In the genomic region with DNA sequence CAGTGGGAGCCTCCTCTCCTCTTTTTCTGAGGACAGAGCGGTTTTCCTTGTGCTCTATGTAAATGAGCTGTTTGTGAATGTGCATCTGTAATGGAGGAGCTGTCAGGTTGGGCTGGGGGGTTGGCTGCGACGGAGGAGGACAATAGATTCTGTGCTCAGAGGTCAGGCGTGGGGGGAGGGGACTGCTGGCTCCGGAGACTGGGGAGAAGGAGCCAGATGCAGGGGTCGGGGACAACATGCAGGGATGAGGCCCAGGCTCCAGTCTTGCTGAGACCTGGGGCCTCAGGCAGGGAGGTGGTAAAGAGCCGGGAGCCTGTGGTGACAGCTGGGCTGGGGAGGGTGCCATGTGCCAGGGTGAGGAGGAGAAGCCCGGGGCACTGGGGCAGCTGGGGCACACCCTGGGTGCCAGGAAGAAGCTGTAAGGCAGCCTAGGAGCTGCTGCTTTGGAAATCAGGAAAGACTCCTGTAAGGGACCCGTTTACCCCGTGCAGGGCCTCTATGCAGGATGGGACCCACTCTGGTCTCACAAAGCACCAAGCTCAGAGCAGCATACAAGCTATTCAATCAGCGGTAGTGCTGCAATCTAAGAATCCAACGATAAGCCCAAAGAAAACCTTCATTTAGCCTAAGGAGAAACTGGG, we compare ENCODE assay signal across 13 mouse cellular contexts.
DNase-seq lines count a peak whose midpoint lies in the region; ATAC-seq lines count a peak whose summit lies in the region.
"Had no signal": no experiment of that assay in that cellular context is flagged by ENCODE, and none has a peak within 500 bp of the region (broad histone marks: within the 10 kb centered on the region; RNA-seq: fewer than 3 reads in every experiment).

No protein-coding gene starts in this region.

- no peak overlapping the region for H3K27ac ChIP-seq in heart, embryonic 13.5 days (replicated peaks)
- H3K27ac ChIP-seq in forebrain, embryonic 12.5 days, result peak overlapping the region; percentile 89
- no peak overlapping the region for H3K27ac ChIP-seq in limb, embryonic 11.5 days (replicated peaks; ENCODE audit: low read depth, low read length)
- no peak overlapping the region for H3K27ac ChIP-seq in neural tube, embryonic 15.5 days (replicated peaks)
- no peak overlapping the region for H3K27ac ChIP-seq in heart, embryonic 12.5 days (ENCODE audit: poor library complexity, severe bottlenecking)
- H3K27ac ChIP-seq: embryonic facial prominence, embryonic 12.5 days; limb, embryonic 12.5 days; macrophage; stomach, postnatal 0 days had no signal

- H3K9me3 ChIP-seq in heart, embryonic 13.5 days, result peaks cover 22% of the 10 kb centered on the region
- H3K9me3 ChIP-seq in forebrain, embryonic 12.5 days, result peaks cover 30% of the 10 kb centered on the region
- H3K9me3 ChIP-seq in limb, embryonic 11.5 days (ENCODE audit: control insufficient read depth, low read length), result no peaks in the 10 kb centered on the region; the same call in 1 of the 2 replicates
- H3K9me3 ChIP-seq in neural tube, embryonic 15.5 days (replicated peaks), result peaks cover 12% of the 10 kb centered on the region
- peaks cover 17% of the 10 kb centered on the region for H3K9me3 ChIP-seq in heart, embryonic 12.5 days (replicated peaks)

- H3K9ac ChIP-seq in heart, embryonic 13.5 days, result peak overlapping the region; percentile 19; the same call in 1 of the 2 replicates
- peak overlapping the region; percentile 36 for H3K9ac ChIP-seq in forebrain, embryonic 12.5 days
- 0 out of 2 replicates have a peak overlapping the region, but pooled peaks have one; percentile 5 for H3K9ac ChIP-seq in limb, embryonic 11.5 days (ENCODE audit: low read length)
- H3K9ac ChIP-seq in neural tube, embryonic 15.5 days (replicated peaks), result no peak overlapping the region
- no peak overlapping the region for H3K9ac ChIP-seq in heart, embryonic 12.5 days
- H3K9ac ChIP-seq: embryonic facial prominence, embryonic 12.5 days; limb, embryonic 12.5 days had no signal

- ATAC-seq in heart, embryonic 13.5 days (ENCODE audit: extremely low read depth, insufficient number of reproducible peaks, low FRiP score, low TSS enrichment), result no peak
- ATAC-seq in forebrain, embryonic 12.5 days (ENCODE audit: low FRiP score), result peak; percentile 87
- ATAC-seq in limb, embryonic 11.5 days (ENCODE audit: insufficient number of reproducible peaks, low FRiP score, low TSS enrichment, low read depth), result no peak
- ATAC-seq in neural tube, embryonic 15.5 days (ENCODE audit: low FRiP score), result peak; percentile 50; the same call in 1 of the 2 replicates
- no peak for ATAC-seq in heart, embryonic 12.5 days (ENCODE audit: insufficient number of reproducible peaks, low FRiP score)

- H3K4me1 ChIP-seq in heart, embryonic 13.5 days, result peaks cover 6% of the 10 kb centered on the region; the same call in 1 of the 2 replicates
- H3K4me1 ChIP-seq in forebrain, embryonic 12.5 days, result peaks cover 26% of the 10 kb centered on the region
- 0 out of 2 replicates have a peak, but pooled peaks cover 2% of the 10 kb centered on the region for H3K4me1 ChIP-seq in limb, embryonic 11.5 days (ENCODE audit: control insufficient read depth, insufficient read depth, low read length)
- peaks cover 15% of the 10 kb centered on the region for H3K4me1 ChIP-seq in neural tube, embryonic 15.5 days
- H3K4me1 ChIP-seq in heart, embryonic 12.5 days (replicated peaks), result peaks cover 6% of the 10 kb centered on the region
- H3K4me1 ChIP-seq: limb, embryonic 12.5 days had no signal

- H3K27me3 ChIP-seq in heart, embryonic 13.5 days (replicated peaks), result peaks cover 59% of the 10 kb centered on the region
- H3K27me3 ChIP-seq in forebrain, embryonic 12.5 days, result peaks cover 40% of the 10 kb centered on the region
- H3K27me3 ChIP-seq in limb, embryonic 11.5 days (ENCODE audit: control insufficient read depth, insufficient read depth, low read length), result peaks cover 50% of the 10 kb centered on the region
- H3K27me3 ChIP-seq in neural tube, embryonic 15.5 days (replicated peaks), result peaks cover 63% of the 10 kb centered on the region
- peaks cover 49% of the 10 kb centered on the region for H3K27me3 ChIP-seq in heart, embryonic 12.5 days (replicated peaks)

- WGBS in heart, embryonic 13.5 days, result 12% methylated on average over 12 of the region's 12 CpGs
- 1% methylated on average over 12 of the region's 12 CpGs for WGBS in forebrain, embryonic 12.5 days
- 9% methylated on average over 12 of the region's 12 CpGs for WGBS in limb, embryonic 11.5 days
- WGBS in neural tube, embryonic 15.5 days, result 2% methylated on average over 12 of the region's 12 CpGs
- 11% methylated on average over 12 of the region's 12 CpGs for WGBS in heart, embryonic 12.5 days

- H3K4me2 ChIP-seq in heart, embryonic 13.5 days, result no peak overlapping the region
- H3K4me2 ChIP-seq in forebrain, embryonic 12.5 days, result peak overlapping the region; percentile 27
- H3K4me2 ChIP-seq in limb, embryonic 11.5 days (ENCODE audit: low read depth, severe bottlenecking), result no peak overlapping the region
- 0 out of 2 replicates have a peak overlapping the region, but pooled peaks have one; percentile 0 for H3K4me2 ChIP-seq in neural tube, embryonic 15.5 days
- no peak overlapping the region for H3K4me2 ChIP-seq in heart, embryonic 12.5 days
- H3K4me2 ChIP-seq: embryonic facial prominence, embryonic 12.5 days; limb, embryonic 12.5 days had no signal

- no peak overlapping the region for H3K4me3 ChIP-seq in heart, embryonic 13.5 days
- no peak overlapping the region for H3K4me3 ChIP-seq in forebrain, embryonic 12.5 days (replicated peaks)
- no peak overlapping the region for H3K4me3 ChIP-seq in limb, embryonic 11.5 days (ENCODE audit: low read depth, low read length)
- no peak overlapping the region for H3K4me3 ChIP-seq in neural tube, embryonic 15.5 days (replicated peaks)
- H3K4me3 ChIP-seq in heart, embryonic 12.5 days, result no peak overlapping the region
- H3K4me3 ChIP-seq: embryonic facial prominence, embryonic 12.5 days; limb, embryonic 12.5 days had no signal

- intact Hi-C loops in gastrocnemius, postnatal 14 days (cut with DNase I; ENCODE audit: low total_unique reads), result no loop called here

- no peaks in the 10 kb centered on the region for H3K36me3 ChIP-seq in heart, embryonic 13.5 days
- H3K36me3 ChIP-seq in forebrain, embryonic 12.5 days (replicated peaks), result no peaks in the 10 kb centered on the region
- no peaks in the 10 kb centered on the region for H3K36me3 ChIP-seq in limb, embryonic 11.5 days (ENCODE audit: control insufficient read depth, insufficient read depth, low read length)
- no peaks in the 10 kb centered on the region for H3K36me3 ChIP-seq in neural tube, embryonic 15.5 days
- H3K36me3 ChIP-seq in heart, embryonic 12.5 days, result no peaks in the 10 kb centered on the region
- H3K36me3 ChIP-seq: embryonic facial prominence, embryonic 12.5 days; limb, embryonic 12.5 days had no signal

- no peak for DNase-seq in heart, adult 18-20 months
- no peak for DNase-seq in limb, embryonic 11.5 days (ENCODE audit: low spot score)
- DNase-seq in gastrocnemius, postnatal 14 days, result no peak
- DNase-seq in kidney, adult 18-20 months, result no peak
- DNase-seq: gastrocnemius, postnatal 10 days had no signal

Comparison
In these comparisons a context has a peak if more than half of its experiments do, and no peak if none do; other contexts are left out.
1. H3K9ac ChIP-seq: peak in heart, embryonic 13.5 days (single experiment), forebrain, embryonic 12.5 days (single experiment) and limb, embryonic 11.5 days (single experiment); none in neural tube, embryonic 15.5 days (single experiment) and heart, embryonic 12.5 days (single experiment).
2. ATAC-seq: peak in forebrain, embryonic 12.5 days (single experiment) and neural tube, embryonic 15.5 days (single experiment); none in heart, embryonic 13.5 days (single experiment), limb, embryonic 11.5 days (single experiment) and heart, embryonic 12.5 days (single experiment).
3. H3K4me2 ChIP-seq: peak in forebrain, embryonic 12.5 days (single experiment) and neural tube, embryonic 15.5 days (single experiment); none in heart, embryonic 13.5 days (single experiment), limb, embryonic 11.5 days (single experiment) and heart, embryonic 12.5 days (single experiment).